Mouse (Mus musculus) G1E (cell line): ENCODE measurements at regions not wholly inside any gene's neighbourhood (a gene's known extent, or its start where the extent isn't known, plus 50 kb on each side); places are given as distances from the start of the nearest gene placed in this dataset.
"Not testable (repeated sequence)": the region's sequence is repeated elsewhere in the genome, so short reads cannot be mapped to it uniquely, and the experiment has no call there.

Experiments used
- CTCF ChIP-seq: IDR thresholded peaks from 2 replicates; pipeline ENCODE4 v1.5.1; 2012; ENCODE audit warnings: low read depth, low read length, inconsistent platforms, mixed read lengths
- TAL1 ChIP-seq: conservative IDR thresholded peaks from 2 replicates; pipeline ENCODE4 v1.6.1; 2012; ENCODE audit warnings: low read depth, low read length, inconsistent platforms, mixed read lengths

- not testable (repeated sequence) for TF ChIP-seq CTCF, TAL1
Observed at GRCm38 (mm10) chr14:9389878-9390536, 724.0 kb upstream of the 4930452B06Rik start.
